Mouse (Mus musculus) urinary bladder, postnatal 10 days (tissue): ENCODE data around the gene Ankrd2.
"Not testable (repeated sequence)": the region's sequence is repeated elsewhere in the genome, so short reads cannot be mapped to it uniquely, and the experiment has no call there.

Source experiments
- DNase-seq: peaks from one replicate; pipeline ENCODE4 v3.0.0; 2022; ENCODE audit warnings: low spot score

Ankrd2 gene

GRCm38 (mm10) chr19:42055881-42056280 is 20.1 kb downstream of the Ankrd2 start:
- DNase-seq: no peak

GRCm38 (mm10) chr19:42056719-42057409 is 21.1 kb downstream of the Ankrd2 start:
- no peak for DNase-seq

- DNase-seq: no peak
Observed at GRCm38 (mm10) chr19:42058426-42058825, 22.6 kb downstream of the Ankrd2 start.

GRCm38 (mm10) chr19:42061443-42061842 is 25.6 kb downstream of the Ankrd2 start:
- no peak for DNase-seq

GRCm38 (mm10) chr19:42068441-42069240 is 32.8 kb downstream of the Ankrd2 start:
- DNase-seq: no peak

GRCm38 (mm10) chr19:42069241-42069525 is 33.4 kb downstream of the Ankrd2 start:
- DNase-seq: no peak

GRCm38 (mm10) chr19:42071221-42071620 is 35.4 kb downstream of the Ankrd2 start:
- no peak for DNase-seq

GRCm38 (mm10) chr19:42071886-42072608 is 36.2 kb downstream of the Ankrd2 start:
- DNase-seq: no peak

DNA sequence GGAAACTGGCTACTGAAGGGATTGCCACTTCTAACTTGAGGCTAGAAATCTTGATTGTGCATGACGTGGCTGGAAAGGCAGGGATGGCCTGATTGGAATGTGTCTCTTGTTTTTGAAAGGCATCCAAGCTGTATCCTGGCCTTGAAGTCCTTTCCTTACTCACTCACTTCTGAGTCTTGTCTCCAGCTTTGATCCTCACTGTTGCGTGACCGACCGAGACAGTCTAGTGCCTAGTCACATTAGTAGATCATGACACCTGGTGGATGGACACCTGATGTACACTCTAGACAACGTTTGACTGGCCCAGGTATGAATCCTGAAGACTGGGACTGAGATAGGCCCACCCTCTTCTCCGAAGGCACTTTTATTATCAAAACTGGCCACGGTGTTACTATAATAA is 37.0 kb downstream of the Ankrd2 start:
- no peak for DNase-seq

GRCm38 (mm10) chr19:42075051-42075450 is 39.3 kb downstream of the Ankrd2 start:
- no peak for DNase-seq

GRCm38 (mm10) chr19:42075992-42076391 is 40.2 kb downstream of the Ankrd2 start:
- no peak for DNase-seq

DNA sequence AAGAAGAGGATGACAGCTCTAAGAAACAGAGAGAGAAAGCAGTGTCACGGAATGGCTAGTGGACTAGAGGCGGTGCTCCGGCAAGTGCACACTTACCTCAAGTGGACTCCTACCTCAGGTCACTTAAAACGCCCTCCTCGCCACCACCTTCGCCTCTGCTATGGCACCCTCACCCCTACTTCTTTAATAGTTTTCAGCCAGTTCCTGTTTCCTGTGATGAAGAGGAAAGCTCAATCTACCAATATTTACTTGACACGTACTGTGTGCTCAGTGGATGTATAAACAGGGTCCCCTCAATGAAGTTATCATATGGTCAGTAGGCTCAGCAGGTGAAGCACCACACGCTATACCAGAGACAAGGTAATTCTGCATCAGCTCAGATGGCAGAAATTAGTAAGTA is 42.8 kb downstream of the Ankrd2 start:
- DNase-seq: no peak

- no peak for DNase-seq
Observed at GRCm38 (mm10) chr19:42079006-42079405, 43.2 kb downstream of the Ankrd2 start.

- DNase-seq: no peak
Observed at GRCm38 (mm10) chr19:42079950-42080349, 44.1 kb downstream of the Ankrd2 start.

- no peak for DNase-seq
Observed at GRCm38 (mm10) chr19:42080469-42080868, 44.7 kb downstream of the Ankrd2 start.

DNA sequence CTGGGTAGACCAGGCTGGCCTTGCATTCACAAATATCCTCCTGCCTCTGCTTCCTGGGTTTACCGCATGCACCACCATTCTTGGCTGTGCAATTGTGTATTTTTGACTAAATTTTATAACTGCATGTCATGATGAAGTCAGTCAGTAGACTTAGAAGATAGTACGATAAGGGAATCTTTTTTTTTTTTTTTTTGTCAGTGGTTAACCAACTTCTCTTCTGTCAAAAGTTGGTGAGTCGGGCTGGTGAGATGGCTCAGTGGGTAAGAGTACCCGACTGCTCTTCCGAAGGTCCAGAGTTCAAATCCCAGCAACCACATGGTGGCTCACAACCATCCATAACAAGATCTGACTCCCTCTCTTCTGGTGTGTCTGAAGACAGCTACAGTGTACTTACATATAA is 45.8 kb downstream of the Ankrd2 start:
- not testable (repeated sequence) for DNase-seq

GRCm38 (mm10) chr19:42085690-42086089 is 49.9 kb downstream of the Ankrd2 start:
- no peak for DNase-seq

- DNase-seq: peak; percentile 44
Observed at GRCm38 (mm10) chr19:42086166-42086565, 50.4 kb downstream of the Ankrd2 start, which contains the start of gene Morn4. Gene Morn4, minus strand, starts transcription at chr19:42086357.

GRCm38 (mm10) chr19:42089103-42089747 is 53.4 kb downstream of the Ankrd2 start:
- DNase-seq: no peak

DNA sequence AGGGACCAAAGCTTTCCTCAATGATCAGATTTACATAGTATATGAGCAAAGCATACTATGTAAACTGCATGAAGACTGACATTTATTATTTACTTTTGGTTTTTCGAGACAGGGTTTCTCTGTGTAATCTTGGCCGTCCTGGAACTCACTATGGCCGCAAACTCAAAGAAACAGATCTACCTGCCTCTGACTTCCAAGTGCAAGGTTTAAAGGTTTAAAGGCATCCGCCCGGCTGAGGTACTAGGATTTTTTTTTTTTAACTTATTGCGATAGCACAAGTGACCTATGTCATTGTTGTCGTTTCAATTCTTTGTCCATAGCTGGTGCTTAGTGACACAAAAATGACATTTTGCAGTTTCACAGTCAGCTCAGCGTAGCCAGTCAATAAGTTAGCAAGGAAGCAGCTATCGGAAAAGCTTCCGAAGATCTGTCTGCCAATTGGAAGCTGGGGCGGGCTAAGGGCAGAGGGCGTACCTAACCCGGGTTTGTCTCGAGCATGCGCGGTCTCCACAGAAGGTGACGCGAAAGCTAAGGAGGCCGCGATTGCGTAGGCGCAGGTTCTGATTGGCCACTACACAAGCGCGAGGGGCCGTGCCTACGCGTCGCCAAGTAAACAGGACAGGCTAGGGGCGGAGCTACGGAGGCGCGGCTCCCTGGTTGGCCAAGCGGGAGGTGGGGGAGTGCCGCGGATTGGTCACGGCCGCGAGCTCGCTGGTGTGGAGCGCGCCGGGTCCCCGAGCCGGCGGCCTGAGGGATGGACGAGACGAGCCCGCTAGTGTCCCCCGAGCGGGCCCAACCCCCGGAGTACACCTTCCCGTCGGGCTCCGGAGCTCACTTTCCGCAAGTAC is 54.2 kb downstream of the Ankrd2 start, which contains the start of gene Pi4k2a:
TSS of gene Pi4k2a (plus strand) at position 723 of the 848 bp plus-strand sequence.
- DNase-seq: peak; percentile 95

- no peak for DNase-seq
Observed at GRCm38 (mm10) chr19:42090637-42091141, 54.9 kb downstream of the Ankrd2 start.
